Mouse (Mus musculus): Measurements from ENCODE around the gene Mfsd2a. TPM values are rescaled to one million over a fixed set of nuclear protein-coding genes. Genes with fewer than 3 reads are reported as not detected.
A peak's percentile ranks its signal among the peaks of the same experiment; 100 is the strongest.
"Not testable (repeated sequence)": the region's sequence is repeated elsewhere in the genome, so short reads cannot be mapped to it uniquely, and the experiment has no call there.

Mfsd2a gene
- under 1 TPM; 0.14 to 0.20 TPM for total RNA-seq (2021)

DNA sequence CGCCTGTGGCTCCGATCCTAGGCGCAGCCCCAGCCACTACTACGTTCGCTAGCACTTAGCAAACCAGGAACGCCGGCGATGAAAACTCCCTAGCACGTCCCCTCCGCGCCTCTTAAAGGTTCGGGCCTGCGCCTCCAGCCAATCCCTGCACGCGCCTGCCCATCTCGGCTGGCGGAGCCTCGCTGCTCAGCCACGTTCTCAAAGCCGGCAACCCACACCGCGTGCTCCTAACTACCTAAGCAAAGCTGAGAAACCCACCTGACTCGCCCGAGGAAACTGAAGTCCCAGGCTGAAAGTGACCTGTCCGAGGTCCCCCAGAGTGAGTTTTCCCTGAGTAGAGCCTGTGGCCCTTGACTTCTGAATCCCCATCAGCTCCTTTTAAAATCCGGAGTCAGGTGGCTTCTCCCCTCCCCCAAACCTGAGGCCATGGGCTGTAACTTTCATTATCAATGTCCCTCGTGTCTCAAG, at the start of gene Mfsd2a:
Gene Mfsd2a, minus strand, starts transcription at position 89 of the 468 bp plus-strand sequence.
- peak; percentile 51 for DNase-seq

DNA sequence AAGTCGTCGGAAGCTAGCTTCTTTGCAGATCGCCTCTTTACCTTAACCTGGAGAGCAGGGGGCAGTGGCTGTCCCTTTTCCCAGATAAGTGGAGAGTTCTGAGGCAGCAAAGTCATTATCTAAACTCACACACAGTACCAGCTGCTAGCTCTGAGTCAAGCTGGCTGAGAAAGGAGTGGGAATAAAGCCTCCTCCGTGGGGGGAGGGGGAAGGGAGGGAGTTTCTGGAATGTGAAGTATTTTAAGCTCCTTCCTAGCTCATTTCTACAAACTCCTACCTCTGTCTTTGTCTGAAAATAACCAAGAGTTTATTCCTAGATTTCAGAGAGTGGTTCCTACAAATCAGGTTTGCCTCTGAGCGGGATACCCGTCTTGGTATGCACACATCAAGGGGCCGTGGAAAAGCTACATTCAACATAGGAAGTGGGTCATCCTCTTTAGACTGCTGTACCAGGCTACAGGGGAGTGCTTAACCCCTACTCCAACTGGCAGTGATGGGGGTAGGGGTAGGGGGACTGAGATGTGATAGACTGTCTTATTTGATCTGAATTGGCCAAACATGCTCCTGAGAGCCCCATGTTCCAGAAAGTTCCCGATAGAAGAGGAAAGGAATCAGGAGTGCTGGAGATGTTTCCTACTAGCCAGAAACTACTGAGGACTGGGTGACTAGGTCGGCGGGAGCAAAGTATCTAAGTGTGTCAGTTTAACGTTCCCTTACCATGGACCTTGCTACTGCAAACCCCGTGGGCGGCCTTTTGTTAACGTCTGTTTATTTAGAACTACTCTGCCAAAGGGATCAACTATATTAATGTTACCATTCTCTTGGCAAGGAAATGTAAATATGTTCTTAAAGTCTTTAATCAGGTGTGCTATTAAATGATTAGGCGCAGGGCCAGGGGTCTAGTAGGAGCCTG, 44.3 kb upstream of the Mfsd2a start:
- DNase-seq = no peak

DNA sequence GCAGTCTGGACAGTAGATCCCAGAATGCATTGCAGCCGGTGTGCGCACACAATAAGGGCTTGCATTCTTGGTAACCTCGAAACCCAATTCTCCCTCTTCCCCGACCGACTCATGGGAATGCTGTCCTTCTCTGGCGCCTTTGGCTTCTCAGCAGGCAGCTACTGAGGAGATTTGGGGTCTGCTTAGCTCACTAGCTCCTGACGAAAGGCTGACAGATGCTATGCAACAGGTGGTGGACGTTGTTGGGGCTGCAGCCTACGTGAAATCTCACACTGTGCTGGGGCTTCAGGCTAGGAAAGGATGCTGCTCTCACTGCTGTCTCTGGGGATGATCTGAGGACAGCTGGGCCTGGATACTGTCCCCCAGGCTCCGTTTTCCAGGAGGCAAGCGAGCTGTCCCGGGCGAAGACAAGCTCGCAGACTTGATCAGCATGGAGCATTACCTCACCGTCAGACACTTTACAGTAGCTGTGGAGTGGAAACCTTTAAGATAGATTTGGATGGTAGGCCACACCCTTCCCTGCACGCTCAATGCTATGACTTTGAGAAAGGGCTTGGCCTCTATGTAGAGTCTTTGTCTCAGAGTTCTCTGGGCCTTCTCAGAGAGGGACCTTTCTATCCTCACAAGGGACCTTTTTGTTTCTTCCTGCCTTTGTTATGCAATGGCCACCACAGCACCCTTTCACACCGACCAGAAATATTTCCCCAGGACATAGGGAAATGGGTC, 39.8 kb upstream of the Mfsd2a start:
- DNase-seq = no peak

DNA sequence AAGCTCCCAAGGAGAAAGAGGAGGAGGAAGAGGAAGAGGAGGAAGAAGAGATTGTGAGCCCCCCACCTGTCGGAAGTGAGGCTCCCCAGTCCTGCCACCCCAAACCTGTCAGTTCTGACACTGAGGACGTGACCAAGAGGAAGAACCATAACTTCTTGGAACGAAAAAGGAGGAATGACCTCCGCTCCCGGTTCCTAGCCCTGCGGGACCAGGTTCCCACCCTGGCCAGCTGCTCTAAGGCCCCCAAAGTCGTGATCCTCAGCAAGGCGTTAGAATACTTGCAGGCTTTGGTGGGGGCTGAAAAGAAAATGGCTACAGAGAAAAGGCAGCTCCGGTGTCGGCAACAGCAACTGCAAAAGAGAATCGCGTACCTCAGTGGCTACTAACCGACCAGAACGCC, 39.1 kb upstream of the Mfsd2a start:
- DNase-seq = no peak

DNA sequence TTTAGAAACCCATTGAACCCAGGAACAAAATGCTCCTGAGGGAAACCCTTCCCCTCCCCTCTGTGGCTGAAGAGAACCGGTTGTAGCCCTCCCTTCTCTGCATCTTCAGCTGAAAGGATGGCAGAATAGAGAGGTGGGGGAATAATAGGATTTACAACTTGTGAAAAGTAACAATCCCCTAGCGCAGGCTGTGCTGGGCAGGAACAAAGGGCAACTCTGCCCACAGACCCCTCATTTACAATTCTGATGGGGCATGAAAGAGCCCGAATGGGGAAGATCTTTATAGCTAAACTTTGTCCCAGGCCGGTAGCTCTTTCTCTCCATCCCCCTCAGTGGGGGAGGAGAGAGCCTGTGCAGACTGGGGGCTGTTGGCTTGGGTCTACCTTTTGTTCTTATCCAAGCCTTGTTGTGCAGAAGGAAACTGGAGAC, 38.3 kb upstream of the Mfsd2a start:
- no peak for DNase-seq

DNA sequence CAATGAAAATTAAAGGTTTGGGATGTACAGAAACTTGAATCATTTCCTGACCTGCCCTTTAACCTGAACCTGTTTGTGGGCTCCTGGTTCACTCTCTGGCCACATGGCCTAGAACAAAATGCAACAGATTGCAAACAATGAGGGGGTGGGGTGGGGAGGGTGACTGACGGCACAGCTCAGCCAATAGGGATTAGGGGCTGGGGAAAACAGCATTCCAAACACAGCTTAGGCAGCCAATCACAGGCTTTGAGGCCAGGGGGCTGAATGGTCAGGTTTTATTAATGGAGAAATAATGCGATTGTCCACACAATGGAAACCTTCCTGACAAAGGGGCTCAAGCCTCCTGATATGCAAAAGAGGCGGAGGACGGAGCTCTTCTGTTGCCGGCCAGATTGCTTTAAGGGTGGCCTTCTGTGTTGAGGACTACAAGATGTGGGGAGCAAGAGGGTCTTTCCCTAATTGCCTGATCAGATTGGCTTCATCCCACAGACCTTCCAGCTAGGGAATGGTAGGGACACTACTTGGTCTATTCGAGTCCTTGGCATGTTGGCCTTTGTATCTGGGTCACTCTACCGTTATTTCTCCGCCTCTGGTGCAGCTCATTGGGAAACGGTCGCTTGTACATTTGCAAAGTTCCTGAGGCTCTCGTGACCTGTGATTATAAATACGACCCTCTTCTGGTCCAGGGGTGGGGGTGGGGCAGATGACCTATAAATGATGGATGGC, 37.7 kb upstream of the Mfsd2a start:
- no peak for DNase-seq

GRCm38 (mm10) chr4:122996618-122997381, 35.8 kb upstream of the Mfsd2a start:
- peak; percentile 37 for DNase-seq

- peak; percentile 24 for DNase-seq
Observed at GRCm38 (mm10) chr4:122996221-122996617, 35.2 kb upstream of the Mfsd2a start.

DNA sequence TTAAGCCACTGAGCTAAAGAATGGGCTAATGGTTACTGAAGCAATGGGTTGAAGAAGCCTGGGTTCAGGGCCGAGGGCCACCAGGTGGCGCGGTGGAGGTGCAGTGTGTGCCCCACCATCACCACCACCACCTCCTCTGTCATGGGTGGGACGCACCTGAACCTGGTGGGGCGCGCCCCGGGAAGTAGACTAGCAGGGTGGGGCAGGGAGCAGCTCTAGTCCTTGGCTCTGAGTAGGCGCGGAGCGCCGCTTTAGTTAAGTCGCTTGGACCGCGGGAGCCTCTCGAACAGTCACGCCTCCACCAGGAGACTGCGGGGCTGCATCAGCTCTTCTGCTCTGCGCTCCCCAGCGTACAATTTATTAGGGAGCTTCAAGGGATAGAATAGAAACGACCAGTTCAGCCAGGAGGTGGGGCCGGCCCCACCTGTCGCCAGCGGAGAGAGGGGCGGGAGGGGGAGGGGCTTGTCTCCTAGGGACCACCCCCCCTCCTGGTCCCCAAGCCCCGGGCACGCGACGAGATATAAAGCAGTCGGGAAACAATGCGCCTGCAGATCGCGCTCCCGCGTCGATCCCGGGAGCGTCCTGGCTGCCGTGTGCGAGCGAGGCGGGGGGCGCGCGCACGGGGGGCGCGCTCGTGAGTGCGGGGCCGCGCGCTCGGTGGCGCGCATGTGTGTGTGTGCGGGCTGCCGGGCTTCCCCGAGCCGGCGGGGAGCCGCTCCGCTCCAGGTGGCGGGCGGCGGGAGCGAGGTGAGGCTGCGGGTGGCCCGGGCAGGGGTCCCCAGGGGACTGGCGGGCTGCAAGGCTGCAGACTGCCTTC, 34.6 kb upstream of the Mfsd2a start, which contains the start of gene Mycl:
Gene Mycl, plus strand, starts transcription at position 249 of the 817 bp plus-strand sequence.
- DNase-seq = peak; percentile 82

GRCm38 (mm10) chr4:122992276-122992675, 31.3 kb upstream of the Mfsd2a start:
- DNase-seq = no peak

DNA sequence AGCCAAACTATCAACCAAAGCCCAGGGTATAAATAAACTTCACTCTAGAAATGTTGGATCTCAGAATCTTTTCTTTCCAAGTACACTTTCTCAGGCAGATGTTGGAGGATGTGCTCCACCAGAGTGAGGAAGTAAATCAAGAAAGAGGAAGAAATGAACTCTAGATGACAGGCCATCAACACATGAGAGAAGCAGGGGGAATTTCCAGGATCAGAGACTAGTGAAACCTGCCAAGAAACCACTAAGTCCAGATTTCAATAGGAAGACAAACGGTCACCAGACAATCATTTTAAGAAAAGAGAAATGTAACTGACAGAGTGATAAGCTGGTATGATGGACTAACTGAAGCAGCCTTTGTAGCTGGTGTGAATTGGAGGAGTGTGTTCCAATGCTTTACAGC, 30.2 kb upstream of the Mfsd2a start:
- no peak for DNase-seq

- DNase-seq = not testable (repeated sequence)
Observed at GRCm38 (mm10) chr4:122988004-122988403, 27.0 kb upstream of the Mfsd2a start.

DNA sequence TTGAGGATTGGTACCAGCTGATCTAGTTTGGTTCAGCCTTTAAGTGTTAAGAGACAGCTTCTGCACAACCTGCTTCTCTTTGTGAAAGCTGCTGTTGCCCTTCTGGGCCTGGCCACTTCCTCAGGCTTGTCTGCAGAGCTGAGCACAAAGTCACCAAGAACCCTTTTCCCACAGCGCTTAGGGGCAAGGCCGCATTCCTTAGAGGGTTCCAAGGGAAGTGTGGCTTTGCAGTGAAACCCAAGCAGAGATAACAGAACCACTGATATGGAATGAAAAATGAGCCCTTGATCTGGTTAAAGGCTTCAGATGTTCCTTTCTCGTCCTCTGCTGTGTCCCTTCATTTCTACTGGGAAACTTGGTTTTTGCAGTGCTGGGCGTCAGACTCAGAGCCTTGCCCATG, 26.4 kb upstream of the Mfsd2a start:
- DNase-seq = no peak

DNA sequence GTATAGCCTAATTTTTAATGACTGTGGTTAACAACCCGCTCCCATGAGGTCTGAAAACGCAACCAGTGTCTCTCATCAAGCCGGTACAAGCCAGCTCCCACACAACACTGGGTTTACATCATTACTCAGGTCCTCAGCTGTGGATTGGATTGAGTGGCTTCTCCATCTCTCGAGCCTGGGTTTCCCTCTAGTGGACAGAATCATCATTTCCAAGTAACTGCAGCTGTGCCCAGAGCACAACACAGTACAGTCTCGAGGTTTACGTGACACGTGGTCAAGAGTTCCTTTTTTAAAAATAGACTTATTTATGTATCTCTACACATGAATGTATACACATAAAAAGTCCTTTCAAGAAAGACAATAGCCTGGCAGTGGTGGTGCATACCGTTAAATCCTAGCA, 24.1 kb upstream of the Mfsd2a start:
- peak; percentile 67 for DNase-seq

DNA sequence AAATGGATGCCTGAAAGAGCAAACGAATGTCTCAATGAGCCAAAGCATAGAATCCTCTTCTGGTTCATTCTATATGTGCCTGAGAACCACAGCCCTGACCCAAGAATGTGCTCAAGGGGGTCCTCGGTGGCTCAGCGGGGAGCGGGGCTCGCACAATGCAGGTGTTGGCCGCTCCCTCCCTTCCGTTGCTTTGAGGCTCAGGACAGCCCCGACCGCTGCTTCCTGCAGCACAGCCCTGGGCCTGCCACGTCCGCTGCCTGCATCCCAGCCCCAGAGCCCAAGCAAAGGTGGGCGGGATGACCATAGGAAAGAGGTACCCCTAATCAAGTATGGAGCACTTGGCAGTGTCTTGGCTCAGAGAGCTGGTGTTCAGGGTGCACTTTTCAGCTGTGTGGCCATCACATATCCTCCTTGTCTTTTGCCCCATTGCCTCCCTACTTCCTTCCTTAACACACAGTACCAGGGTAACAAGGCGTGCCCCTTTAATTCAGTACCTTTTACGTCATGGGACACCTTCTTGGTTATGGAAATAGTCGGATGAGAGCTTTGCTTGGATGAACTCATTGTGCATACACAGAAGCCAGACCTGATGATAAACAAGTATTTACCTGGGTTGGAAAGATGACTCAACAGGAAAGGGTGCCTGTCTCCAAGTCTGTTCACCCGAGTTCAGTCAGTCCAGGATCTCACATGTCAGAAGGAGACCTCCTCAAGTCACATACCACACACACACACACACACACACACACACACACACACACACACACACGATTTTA, 22.7 kb upstream of the Mfsd2a start:
- DNase-seq = no peak

DNA sequence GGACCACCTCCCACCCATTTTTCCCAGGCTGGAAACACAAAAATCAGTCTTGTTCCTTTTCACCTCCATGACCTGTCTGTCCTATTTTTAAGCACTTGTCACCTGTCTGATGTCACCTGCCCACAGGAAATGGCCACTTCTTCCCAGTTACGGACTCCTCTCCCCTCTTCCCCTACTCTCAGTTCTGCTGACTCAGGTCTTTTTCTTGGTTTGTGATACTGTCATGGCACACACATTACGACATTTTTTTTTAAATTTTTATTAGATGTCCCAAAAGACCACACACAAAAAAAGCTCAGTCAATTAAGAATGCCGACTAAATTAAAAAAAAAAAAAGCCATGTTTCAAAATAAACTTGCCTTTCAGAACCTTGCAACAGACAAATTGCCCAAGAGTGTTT, 21.5 kb upstream of the Mfsd2a start:
- no peak for DNase-seq

DNA sequence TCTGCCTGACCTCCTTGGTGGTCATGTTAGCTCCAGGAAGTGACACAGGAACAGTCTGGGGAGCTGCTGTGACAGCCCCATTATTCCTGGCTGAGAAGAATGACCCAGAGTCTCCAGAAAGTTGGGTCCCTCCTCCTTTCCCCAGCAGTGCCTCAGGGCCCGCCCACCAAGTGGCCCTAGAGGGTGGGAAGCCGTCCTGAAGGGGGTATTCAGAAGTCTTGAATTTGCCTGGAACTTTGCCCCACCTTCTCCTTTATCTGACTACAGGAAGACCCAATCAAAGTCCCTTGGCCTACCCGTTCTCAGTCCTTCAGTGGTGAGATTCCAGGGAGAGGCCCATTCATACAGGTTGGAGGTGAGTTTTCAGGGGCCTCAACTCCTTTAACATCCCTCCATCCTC, 20.9 kb upstream of the Mfsd2a start:
- DNase-seq = no peak

DNA sequence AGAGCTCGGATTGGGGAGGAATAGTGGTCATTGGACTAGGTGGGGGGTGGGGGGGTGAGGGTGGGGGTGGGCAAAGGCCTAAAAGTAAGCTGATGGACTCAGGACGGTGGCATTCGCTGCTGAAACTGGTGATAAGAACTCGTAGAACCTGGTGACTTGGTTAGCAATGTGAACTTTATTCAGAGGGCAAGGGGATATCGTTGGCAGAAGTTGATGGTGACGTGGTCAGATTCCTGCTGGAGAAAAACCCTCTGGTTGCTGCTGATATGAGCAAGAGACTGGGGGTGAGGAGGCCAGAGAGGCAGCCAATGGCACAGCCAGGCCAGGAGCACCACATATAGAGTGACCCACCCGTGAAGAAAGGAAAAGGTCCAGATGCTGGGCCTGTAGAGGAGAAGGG, 20.2 kb upstream of the Mfsd2a start:
- no peak for DNase-seq

DNA sequence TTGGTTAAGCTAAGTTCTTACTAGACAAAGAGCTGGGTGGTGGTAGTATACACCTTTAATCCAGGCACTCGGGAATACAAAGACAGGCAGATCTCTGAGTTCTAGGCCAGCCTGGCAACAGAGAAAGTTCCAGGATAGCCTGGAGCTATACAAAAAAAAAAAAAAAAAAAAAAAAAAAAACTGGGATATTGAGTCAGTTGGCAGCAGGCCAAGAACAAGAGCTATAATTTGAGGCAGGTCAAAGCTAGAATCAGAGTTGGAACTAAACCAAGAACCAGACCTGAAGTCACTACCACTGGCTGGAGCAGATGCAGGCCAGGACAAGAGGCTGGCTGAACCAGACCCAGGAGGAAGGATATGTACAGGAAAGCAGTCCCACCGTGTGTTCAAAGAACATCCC, 19.7 kb upstream of the Mfsd2a start:
- no peak for DNase-seq

GRCm38 (mm10) chr4:122979826-122980225, 18.8 kb upstream of the Mfsd2a start:
- no peak for DNase-seq
